Mouse (Mus musculus) CH12.LX (cell line): ENCODE measurements at regions not wholly inside any gene's neighbourhood (a gene's known extent, or its start where the extent isn't known, plus 50 kb on each side); places are given as distances from the start of the nearest gene placed in this dataset.

Experiments
- DNase-seq: peaks from one replicate; pipeline ENCODE4 v3.0.0-alpha.2; 2013; ENCODE audit errors: extremely low read depth
- H3K27ac ChIP-seq: 2 replicates; pipeline ENCODE4 v1.5.1; 2012; ENCODE audit warnings: low read depth, mild to moderate bottlenecking, control low read depth, moderate library complexity; ENCODE audit not compliant: insufficient read depth
- H3K27me3 ChIP-seq: replicated peaks from 2 replicates; pipeline ENCODE3; 2012; ENCODE audit warnings: inconsistent platforms
- H3K36me3 ChIP-seq, 2 experiments: replicated peaks in 1 of 2; 2 replicates each; pipeline versions ENCODE3 to v1.6.1; 2012; ENCODE audit warnings: inconsistent platforms in 1 of 2, low read length in 1 of 2, mild to moderate bottlenecking in 1 of 2, mixed read lengths in 1 of 2, moderate library complexity in 1 of 2; ENCODE audit not compliant: control insufficient read depth in 1 of 2, insufficient read depth in 1 of 2
- H3K4me1 ChIP-seq, 2 experiments: 2 replicates each; pipeline ENCODE4 v1.6.1; 2012; ENCODE audit warnings: inconsistent platforms in 1 of 2, moderate library complexity in 1 of 2; ENCODE audit not compliant: insufficient read depth in 2 of 2, control insufficient read depth in 1 of 2
- H3K4me2 ChIP-seq: 2 replicates; pipeline ENCODE4 v1.6.1; 2012; ENCODE audit warnings: low read depth, mild to moderate bottlenecking, control low read depth; ENCODE audit not compliant: poor library complexity, insufficient read depth, severe bottlenecking
- H3K4me3 ChIP-seq, 3 experiments: fragments of 150-350 bp in 1 of 3; sonication (generic) in 1 of 3; replicated peaks in 1 of 3; 2 replicates each; pipeline versions ENCODE3 to v1.5.1; 2011 to 2012; ENCODE audit warnings: low read depth in 2 of 3, low read length in 2 of 3, mild to moderate bottlenecking in 2 of 3, moderate library complexity in 2 of 3, control low read depth in 1 of 3, improper control_type of control experiment in 1 of 3, inconsistent platforms in 1 of 3, mixed read lengths in 1 of 3; ENCODE audit not compliant: poor library complexity in 1 of 3
- H3K79me2 ChIP-seq: replicated peaks from 2 replicates; pipeline ENCODE4 v1.6.1; 2012; ENCODE audit warnings: mild to moderate bottlenecking, moderate library complexity; ENCODE audit not compliant: control insufficient read depth, poor library complexity, insufficient read depth, severe bottlenecking; ENCODE audit errors: extremely low read depth
- H3K9ac ChIP-seq: 2 replicates; pipeline ENCODE4 v1.6.1; 2012; ENCODE audit warnings: low read depth, mild to moderate bottlenecking, control low read depth, moderate library complexity; ENCODE audit not compliant: insufficient read depth
- H3K9me3 ChIP-seq: replicated peaks from 2 replicates; pipeline ENCODE3; 2012; ENCODE audit warnings: low read length, inconsistent platforms, mixed read lengths
- CHD1 ChIP-seq: IDR thresholded peaks from 2 replicates; pipeline ENCODE4 v1.6.1; 2012; ENCODE audit warnings: low read depth, low read length, improper control_type of control experiment, inconsistent platforms
- CHD2 ChIP-seq: IDR thresholded peaks from 2 replicates; pipeline ENCODE4 v1.6.1; 2011; ENCODE audit warnings: low read length, improper control_type of control experiment
- EP300 ChIP-seq: IDR thresholded peaks from 2 replicates; pipeline ENCODE4 v1.6.1; 2011; ENCODE audit warnings: low read length, improper control_type of control experiment
- ETS1 ChIP-seq: conservative IDR thresholded peaks from 2 replicates; pipeline ENCODE4 v1.6.1; 2012; ENCODE audit warnings: low read depth, mild to moderate bottlenecking, inconsistent platforms, low read length, improper control_type of control experiment, moderate library complexity
- GABPA ChIP-seq: IDR thresholded peaks from 2 replicates; pipeline ENCODE4 v1.6.1; 2012; ENCODE audit warnings: low read depth, low read length, improper control_type of control experiment, inconsistent platforms; ENCODE audit not compliant: insufficient replicate concordance
- HCFC1 ChIP-seq: IDR thresholded peaks from 2 replicates; pipeline ENCODE4 v1.6.1; 2012; ENCODE audit warnings: low read depth, mild to moderate bottlenecking, inconsistent platforms, low read length, improper control_type of control experiment
- IRF4 ChIP-seq: IDR thresholded peaks from 2 replicates; pipeline ENCODE4 v1.6.1; 2014; ENCODE audit warnings: low read depth, mild to moderate bottlenecking, inconsistent platforms, low read length, improper control_type of control experiment
- JUN ChIP-seq: IDR thresholded peaks from 2 replicates; pipeline ENCODE4 v1.6.1; 2011; ENCODE audit warnings: low read depth, mild to moderate bottlenecking, low read length, improper control_type of control experiment, moderate library complexity; ENCODE audit not compliant: insufficient read depth
- JUND ChIP-seq: conservative IDR thresholded peaks from 2 replicates; pipeline ENCODE4 v1.6.1; 2011; ENCODE audit warnings: low read depth, low read length, improper control_type of control experiment
- MEF2A ChIP-seq: IDR thresholded peaks from 2 replicates; pipeline ENCODE4 v1.6.1; 2014; ENCODE audit warnings: low read depth, mild to moderate bottlenecking, inconsistent platforms, low read length, improper control_type of control experiment, borderline replicate concordance
- PAX5 ChIP-seq: IDR thresholded peaks from 2 replicates; pipeline ENCODE4 v1.6.1; 2012; ENCODE audit warnings: low read length, inconsistent platforms, mixed read lengths
- POLR2AphosphoS2 ChIP-seq: IDR thresholded peaks from 2 replicates; pipeline ENCODE4 v1.6.1; 2011; ENCODE audit warnings: low read depth, low read length, improper control_type of control experiment
- RAD21 ChIP-seq: IDR thresholded peaks from 2 replicates; pipeline ENCODE4 v1.6.1; 2011; ENCODE audit warnings: low read depth, mild to moderate bottlenecking, low read length, improper control_type of control experiment, moderate library complexity
- RCOR1 ChIP-seq: conservative IDR thresholded peaks from 2 replicates; pipeline ENCODE4 v1.6.1; 2012; ENCODE audit warnings: low read depth, mild to moderate bottlenecking, inconsistent platforms, low read length, improper control_type of control experiment
- SIN3A ChIP-seq: IDR thresholded peaks from 2 replicates; pipeline ENCODE4 v1.6.1; 2012; ENCODE audit warnings: low read length, improper control_type of control experiment, inconsistent platforms
- TBP ChIP-seq: conservative IDR thresholded peaks from 2 replicates; pipeline ENCODE4 v1.6.1; 2011; ENCODE audit warnings: low read depth, low read length, improper control_type of control experiment
- TCF12 ChIP-seq: IDR thresholded peaks from 2 replicates; pipeline ENCODE4 v1.6.1; 2014; ENCODE audit warnings: low read depth, mild to moderate bottlenecking, inconsistent platforms, low read length, improper control_type of control experiment
- UBTF ChIP-seq: IDR thresholded peaks from 2 replicates; pipeline ENCODE4 v1.6.1; 2012; ENCODE audit warnings: low read depth, mild to moderate bottlenecking, inconsistent platforms, low read length, improper control_type of control experiment, moderate library complexity
- USF1 ChIP-seq: IDR thresholded peaks from 2 replicates; pipeline ENCODE4 v1.6.1; 2014; ENCODE audit warnings: low read depth, mild to moderate bottlenecking, inconsistent platforms, low read length, improper control_type of control experiment
- USF2 ChIP-seq: conservative IDR thresholded peaks from 2 replicates; pipeline ENCODE4 v1.6.1; 2011; ENCODE audit warnings: low read depth, low read length, improper control_type of control experiment
- ZC3H11A ChIP-seq: IDR thresholded peaks from 2 replicates; pipeline ENCODE4 v1.6.1; 2012; ENCODE audit warnings: low read depth, mild to moderate bottlenecking, inconsistent platforms, low read length, improper control_type of control experiment
- ZKSCAN1 ChIP-seq: IDR thresholded peaks from 2 replicates; pipeline ENCODE4 v1.6.1; 2012; ENCODE audit warnings: low read depth, inconsistent platforms, low read length, improper control_type of control experiment, borderline replicate concordance
- ZMIZ1 ChIP-seq: IDR thresholded peaks from 2 replicates; pipeline ENCODE4 v1.6.1; 2012; ENCODE audit warnings: low read depth, mild to moderate bottlenecking, inconsistent platforms, low read length, improper control_type of control experiment
- ZNF384 ChIP-seq: IDR thresholded peaks from 2 replicates; pipeline ENCODE4 v1.6.1; 2012; ENCODE audit warnings: low read depth, low read length, improper control_type of control experiment, inconsistent platforms
- dilution Hi-C: fragments of 300-500 bp; cut with MboI; formaldehyde crosslinking; loops from 2 replicates; pipeline ENCODE4 v1.14.3; 2020; ENCODE audit warnings: low sequenced_read_pairs; ENCODE audit not compliant: extremely low pct_unique_long_range_greater_than_20kb, extremely low pct_ligation_motif_present
- in situ Hi-C: fragments of 300-500 bp; cut with MboI; formaldehyde crosslinking; loops from 3 replicates; pipeline ENCODE4 v1.14.3; 2019; ENCODE audit warnings: low sequenced_read_pairs, low pct_ligation_motif_present, low pct_unique_long_range_greater_than_20kb, mixed read lengths

DNA sequence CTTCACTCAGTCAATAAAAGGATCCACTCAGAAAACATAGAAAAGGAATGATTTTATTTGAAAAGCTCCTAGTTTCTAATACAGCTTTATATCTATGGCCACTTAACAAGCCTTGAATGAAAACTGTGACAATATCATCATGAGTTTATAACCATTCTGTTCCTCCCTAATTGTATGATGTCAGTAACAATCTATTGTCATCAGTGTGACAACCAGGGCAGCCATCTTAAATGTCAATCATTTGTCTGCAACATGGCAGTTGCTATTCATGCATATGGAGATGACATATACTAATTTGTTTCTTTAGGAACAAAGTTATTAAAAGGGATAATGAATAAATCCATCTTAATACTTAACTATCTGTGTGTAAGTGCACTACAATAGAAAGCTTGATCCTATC lies 426.2 kb upstream of the Klf6 start:
- no peak for DNase-seq
- Histone ChIP-seq H3K27ac (no peak overlapping the region), H3K9ac (no peak overlapping the region), H3K4me3 (no peak overlapping the region), H3K36me3 (no peaks in the 10 kb centered on the region), H3K9me3 (no peaks in the 10 kb centered on the region), H3K27me3 (no peaks in the 10 kb centered on the region), H3K4me2 (no peak overlapping the region), H3K79me2 (no peaks in the 10 kb centered on the region), H3K4me1 (no peaks in the 10 kb centered on the region)
- in situ Hi-C loops (no loop called here), dilution Hi-C loops (no loop called here)
- TF ChIP-seq JUN (no peak), CHD2 (no peak), UBTF (no peak), ZKSCAN1 (no peak), ZMIZ1 (no peak), JUND (no peak), EP300 (no peak), ETS1 (no peak), RCOR1 (no peak), USF1 (no peak)

DNA sequence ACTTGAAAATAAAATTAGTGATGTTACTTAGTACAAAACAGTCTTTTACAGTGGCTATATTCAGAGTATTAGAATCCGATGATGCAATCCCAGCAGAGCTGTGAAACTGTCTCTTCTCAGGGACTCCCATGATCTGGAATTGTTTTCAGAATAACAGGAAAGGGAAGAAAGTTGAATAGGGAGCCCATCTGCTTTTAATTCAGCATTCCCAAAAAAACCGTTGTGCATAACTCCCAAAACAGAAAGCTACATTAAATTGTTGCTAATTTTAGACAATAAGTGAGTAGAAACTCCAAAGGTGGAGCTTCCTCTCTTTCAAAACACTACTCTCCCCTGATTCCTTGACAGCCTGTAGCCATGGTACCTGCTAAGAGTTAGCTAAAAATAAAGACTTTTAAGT lies 425.1 kb upstream of the Klf6 start:
- in situ Hi-C loops: no loop called here

More for the DNA sequence above, 425.1 kb upstream of the Klf6 start:
- no peak overlapping the region for H3K4me3 ChIP-seq
- H3K4me1 ChIP-seq: no peaks in the 10 kb centered on the region
- H3K4me2 ChIP-seq: no peak overlapping the region
- H3K9ac ChIP-seq: no peak overlapping the region
- H3K9me3 ChIP-seq: no peaks in the 10 kb centered on the region
- DNase-seq: no peak
- no peaks in the 10 kb centered on the region for H3K27me3 ChIP-seq
- H3K27ac ChIP-seq: no peak overlapping the region
- dilution Hi-C loops: no loop called here
- TF ChIP-seq ZNF384: no peak
- no peak for TF ChIP-seq EP300
- TF ChIP-seq MEF2A: no peak
- TF ChIP-seq CHD2: no peak
- TF ChIP-seq GABPA: no peak
- no peak for TF ChIP-seq ZC3H11A
- no peak for TF ChIP-seq POLR2AphosphoS2
- TF ChIP-seq CHD1: no peak
- no peak for TF ChIP-seq USF2
- no peak for TF ChIP-seq RAD21
- no peak for TF ChIP-seq SIN3A
- TF ChIP-seq TCF12: no peak
- no peak for TF ChIP-seq IRF4
- TF ChIP-seq PAX5: no peak
- no peak for TF ChIP-seq HCFC1
- no peak for TF ChIP-seq JUN
- TF ChIP-seq ZMIZ1: no peak
- no peak for TF ChIP-seq TBP
- H3K79me2 ChIP-seq: no peaks in the 10 kb centered on the region
- H3K36me3 ChIP-seq: no peaks in the 10 kb centered on the region
